10 mouse cellular contexts compared by ENCODE assay signal in genomic region chr16:63091471-63092300, GRCm38 (mm10).
DNase-seq lines count a peak whose midpoint lies in the region; ATAC-seq lines count a peak whose summit lies in the region.
"Had no signal": no experiment of that assay in that cellular context is flagged by ENCODE, and none has a peak within 500 bp of the region (broad histone marks: within the 10 kb centered on the region; RNA-seq: fewer than 3 reads in every experiment).

No protein-coding gene starts in this region.

- H3K4me2 ChIP-seq in forebrain, embryonic 11.5 days (ENCODE audit: low read depth, low read length, severe bottlenecking): no peak overlapping the region
- no peak overlapping the region for H3K4me2 ChIP-seq in neural tube, embryonic 13.5 days
- H3K4me2 ChIP-seq: embryonic facial prominence, embryonic 15.5 days had no signal

- no peaks in the 10 kb centered on the region; the same call in 1 of the 2 replicates for H3K4me1 ChIP-seq in forebrain, embryonic 11.5 days (replicated peaks; ENCODE audit: control insufficient read depth, insufficient read depth, low read length)
- H3K4me1 ChIP-seq in neural tube, embryonic 13.5 days (replicated peaks): peaks cover 20% of the 10 kb centered on the region
- H3K4me1 ChIP-seq: embryonic facial prominence, embryonic 15.5 days had no signal

- peak; percentile 87 for DNase-seq in cerebellum, adult 8-10 months
- DNase-seq in forebrain, embryonic 11.5 days (ENCODE audit: low spot score): peak; percentile 61
- DNase-seq in layer of hippocampus, postnatal 25 days (ENCODE audit: extremely low spot score in 1 of 2, low spot score in 1 of 2): peak; percentile 16 to 27
- DNase-seq in thymus, postnatal 25 days: no peak
- no peak for DNase-seq in gastrocnemius, adult 8-10 months (ENCODE audit: low spot score in 2 of 2)
- no peak for DNase-seq in thymus, postnatal 36 days

- WGBS in forebrain, embryonic 11.5 days: 21% methylated on average over 11 of the region's 11 CpGs
- WGBS in neural tube, embryonic 13.5 days: 9% methylated on average over 11 of the region's 11 CpGs

- H3K36me3 ChIP-seq in forebrain, embryonic 11.5 days (ENCODE audit: control insufficient read depth, insufficient read depth, low read length): no peaks in the 10 kb centered on the region
- no peaks in the 10 kb centered on the region for H3K36me3 ChIP-seq in neural tube, embryonic 13.5 days
- H3K36me3 ChIP-seq: embryonic facial prominence, embryonic 15.5 days had no signal

- no peaks in the 10 kb centered on the region for H3K9me3 ChIP-seq in forebrain, embryonic 11.5 days (ENCODE audit: control insufficient read depth, low read length)
- H3K9me3 ChIP-seq in neural tube, embryonic 13.5 days: no peaks in the 10 kb centered on the region
- H3K9me3 ChIP-seq: embryonic facial prominence, embryonic 15.5 days had no signal

- no peaks in the 10 kb centered on the region for H3K27me3 ChIP-seq in forebrain, embryonic 11.5 days (ENCODE audit: control insufficient read depth, insufficient read depth, low read length)
- no peaks in the 10 kb centered on the region for H3K27me3 ChIP-seq in neural tube, embryonic 13.5 days
- H3K27me3 ChIP-seq: embryonic facial prominence, embryonic 15.5 days had no signal

- no peak overlapping the region for H3K4me3 ChIP-seq in forebrain, embryonic 11.5 days (ENCODE audit: low read depth, low read length)
- no peak overlapping the region for H3K4me3 ChIP-seq in neural tube, embryonic 13.5 days
- H3K4me3 ChIP-seq: embryonic facial prominence, embryonic 15.5 days had no signal

- ATAC-seq in forebrain, embryonic 11.5 days (replicated peaks; ENCODE audit: low FRiP score): peak; percentile 93
- peak; percentile 86 for ATAC-seq in neural tube, embryonic 13.5 days (ENCODE audit: low read depth)
- ATAC-seq: Patski had no signal

- peak overlapping the region; percentile 37 for H3K27ac ChIP-seq in forebrain, embryonic 11.5 days (ENCODE audit: low read depth, low read length)
- H3K27ac ChIP-seq in neural tube, embryonic 13.5 days (replicated peaks): peak overlapping the region; percentile 82
- H3K27ac ChIP-seq: embryonic facial prominence, embryonic 15.5 days; kidney, postnatal 0 days had no signal

- no peak overlapping the region for H3K9ac ChIP-seq in forebrain, embryonic 11.5 days (ENCODE audit: low read length)
- no peak overlapping the region for H3K9ac ChIP-seq in neural tube, embryonic 13.5 days
- H3K9ac ChIP-seq: embryonic facial prominence, embryonic 15.5 days had no signal

Comparison
In these comparisons a context has a peak if more than half of its experiments do, and no peak if none do; other contexts are left out.
1. DNase-seq: peak in cerebellum, adult 8-10 months (single experiment), forebrain, embryonic 11.5 days (single experiment) and layer of hippocampus, postnatal 25 days (2 of 2); none in thymus, postnatal 25 days (single experiment), gastrocnemius, adult 8-10 months (0 of 2) and thymus, postnatal 36 days (0 of 2).